Mouse (Mus musculus) intestine, embryonic 16.5 days (tissue): Measurements from ENCODE around the gene Rpusd3. TPM values are rescaled to one million over a fixed set of nuclear protein-coding genes. Genes with fewer than 3 reads are reported as not detected.

Experiments
- ATAC-seq: fragments of 200-750 bp; cut with Nextera tagmentation; 2 replicates; pipeline ENCODE4 v1.8.0; 2017; ENCODE audit warnings: moderate TSS enrichment, moderate library complexity
- H3K27ac ChIP-seq: fragments of 300-500 bp; sonication (generic); 2 replicates; pipeline ENCODE4 v1.5.1; 2014; ENCODE audit warnings: mild to moderate bottlenecking, low read length
- H3K27me3 ChIP-seq: fragments of 300-500 bp; sonication (generic); replicated peaks from 2 replicates; pipeline ENCODE4 v1.6.1; 2014; ENCODE audit warnings: low read length, control low read depth, mixed read lengths; ENCODE audit not compliant: control insufficient read depth, insufficient read depth
- H3K36me3 ChIP-seq: fragments of 300-500 bp; sonication (generic); 2 replicates; pipeline ENCODE4 v1.6.1; 2014; ENCODE audit warnings: low read length, control low read depth; ENCODE audit not compliant: control insufficient read depth, insufficient read depth
- H3K4me1 ChIP-seq: fragments of 300-500 bp; sonication (generic); 2 replicates; pipeline ENCODE4 v1.6.1; 2014; ENCODE audit warnings: low read length, control low read depth, mixed read lengths; ENCODE audit not compliant: control insufficient read depth, insufficient read depth
- H3K4me2 ChIP-seq: fragments of 300-500 bp; sonication (generic); 2 replicates; pipeline ENCODE4 v1.6.1; 2014; ENCODE audit warnings: low read depth, low read length, control low read depth
- H3K4me3 ChIP-seq: fragments of 300-500 bp; sonication (generic); 2 replicates; pipeline ENCODE4 v1.5.1; 2014; ENCODE audit warnings: mild to moderate bottlenecking, low read length
- H3K9ac ChIP-seq: fragments of 300-500 bp; sonication (generic); 2 replicates; pipeline ENCODE4 v1.6.1; 2014; ENCODE audit warnings: low read depth, low read length
- H3K9me3 ChIP-seq: fragments of 300-500 bp; sonication (generic); 2 replicates; pipeline ENCODE4 v1.6.1; 2016; ENCODE audit warnings: low read length, control low read depth; ENCODE audit not compliant: control insufficient read depth
- WGBS: fragments of 180-500 bp; shearing (Covaris S2); extraction: QIAGEN DNeasy Blood & Tissue Kit; methylation state at CpG from one replicate; pipeline ENCODE4 v1.1.7; 2014; 5-methylcytosine and 5-hydroxymethylcytosine counted together
- polyA plus RNA-seq: library from polyadenylated mRNA; unstranded; fragments of >200 nt; fragmentation: Nextera tagmentation; extraction: Ambion mirVana; gene quantifications from 2 replicates; pipeline ENCODE4 v1.2.1, GENCODE M21; 2015

Gene Rpusd3
- polyA plus RNA-seq, 1 experiment from 2014 or later = 32.4 TPM

DNA sequence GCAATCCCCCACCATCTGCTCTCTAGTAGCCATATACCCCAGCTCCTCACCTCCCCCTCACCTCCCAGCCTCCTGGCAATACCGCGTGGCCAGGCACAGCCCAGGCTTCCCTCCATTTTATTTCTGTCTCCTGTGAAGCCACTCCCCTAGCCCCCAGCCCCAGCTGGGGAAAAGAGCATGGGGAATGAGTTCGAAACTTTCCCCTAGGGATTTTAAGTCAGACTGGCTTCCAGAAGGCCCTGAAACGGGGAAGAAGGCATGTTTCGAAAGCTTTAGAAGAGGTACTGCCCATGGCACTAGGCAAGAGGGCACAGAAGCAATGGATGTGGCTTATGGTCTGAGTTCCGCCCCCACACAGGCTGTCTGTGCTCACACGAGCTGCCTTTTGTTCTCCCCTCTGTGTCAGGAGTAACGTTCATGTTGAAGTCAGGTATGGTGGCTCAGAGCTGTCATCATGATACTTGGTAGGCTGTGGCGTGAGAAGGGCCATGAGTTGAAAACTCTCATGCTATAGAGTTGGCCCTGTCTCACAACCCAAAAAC is 16.6 kb upstream of the Rpusd3 start, which contains the start of gene Cidec:
Gene Cidec, minus strand, starts transcription at position 97 of the 542 bp plus-strand sequence.
- no peaks in the 10 kb centered on the region for H3K27me3 ChIP-seq
- 0 out of 2 replicates have a peak, but pooled peaks cover 3% of the 10 kb centered on the region for H3K4me1 ChIP-seq
- H3K36me3 ChIP-seq = no peaks in the 10 kb centered on the region
- peak within 1 kb of the TSS; percentile 73 for H3K27ac ChIP-seq
- ATAC-seq = no peak
- H3K9ac ChIP-seq = peak within 1 kb of the TSS; percentile 42
- H3K4me3 ChIP-seq = no peak within 1 kb of the TSS
- H3K9me3 ChIP-seq = no peaks in the 10 kb centered on the region
- 79% methylated on average over 9 of the region's 9 CpGs for WGBS
- H3K4me2 ChIP-seq = peak within 1 kb of the TSS; percentile 20; the same call in 1 of the 2 replicates

DNA sequence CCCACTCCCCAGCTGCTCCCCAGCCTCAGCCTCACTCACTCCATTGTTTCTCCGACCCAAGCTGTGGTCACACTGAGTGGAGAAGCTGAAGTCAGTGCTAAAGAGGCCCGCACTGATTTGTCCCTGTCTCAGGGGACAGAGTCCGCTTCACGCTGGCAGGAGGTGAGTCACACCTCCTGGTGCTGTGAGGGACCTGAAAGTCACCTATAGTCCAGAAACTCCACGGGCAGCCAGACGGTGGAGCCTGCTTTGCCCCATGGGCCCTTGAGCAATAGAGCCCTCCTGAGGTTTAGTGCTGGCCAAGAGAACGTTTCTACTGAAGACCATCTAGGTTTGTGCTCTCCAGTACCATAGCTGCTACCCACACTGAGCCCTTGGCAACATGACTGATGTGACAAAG is 15.6 kb upstream of the Rpusd3 start:
- Histone ChIP-seq H3K36me3 (no peaks in the 10 kb centered on the region), H3K9ac (peak overlapping the region; percentile 42), H3K4me3 (no peak overlapping the region; the same call in 1 of the 2 replicates), H3K4me1 (0 out of 2 replicates have a peak, but pooled peaks cover 3% of the 10 kb centered on the region), H3K4me2 (peak overlapping the region; percentile 20; the same call in 1 of the 2 replicates), H3K9me3 (no peaks in the 10 kb centered on the region), H3K27me3 (no peaks in the 10 kb centered on the region), H3K27ac (peak overlapping the region; percentile 73)
- peak; percentile 94 for ATAC-seq
- WGBS = 48% methylated on average over 7 of the region's 7 CpGs

DNA sequence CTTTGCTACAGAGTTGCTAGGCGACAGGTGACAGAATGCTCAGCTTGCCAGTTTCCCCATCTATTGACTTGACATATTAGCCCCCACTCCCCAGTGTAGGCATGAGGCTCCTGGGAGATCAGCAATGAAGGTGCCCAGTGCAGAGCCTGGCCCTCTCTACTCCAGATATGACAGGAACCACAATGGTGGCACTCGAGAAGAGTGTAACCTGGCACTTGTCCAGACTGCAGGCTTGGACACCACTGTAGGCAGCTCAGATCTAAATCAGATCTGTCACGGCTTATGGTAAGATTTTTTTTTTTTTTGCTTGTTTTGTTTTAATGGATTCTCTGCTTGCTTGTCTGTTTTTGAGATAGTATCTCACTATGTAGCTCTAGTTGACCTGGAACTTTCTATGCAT is 14.5 kb upstream of the Rpusd3 start:
- WGBS = 72% methylated on average over 3 of the region's 3 CpGs

DNA sequence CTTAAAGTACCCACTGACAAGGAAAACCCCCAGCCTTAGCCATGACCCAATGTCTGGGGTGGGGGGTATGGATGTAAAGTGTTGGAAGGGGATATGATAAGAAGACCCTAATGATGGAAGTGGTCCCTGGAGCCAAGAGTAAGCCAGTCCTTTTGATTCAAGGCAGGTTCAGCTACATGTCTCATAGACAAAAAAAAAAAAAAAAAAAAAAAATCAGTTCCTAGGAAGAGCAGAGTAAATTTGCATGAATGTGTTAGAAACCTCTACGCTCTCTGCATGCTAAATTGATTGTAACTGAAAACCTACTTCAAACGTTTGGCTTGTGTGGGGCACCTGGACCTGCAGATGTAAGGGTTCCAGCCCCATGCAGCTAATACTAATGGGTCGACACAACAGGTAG is 12.7 kb upstream of the Rpusd3 start:
- no peak overlapping the region for H3K9ac ChIP-seq
- H3K27ac ChIP-seq = no peak overlapping the region
- no peak for ATAC-seq
- 0 out of 2 replicates have a peak, but pooled peaks cover 5% of the 10 kb centered on the region for H3K36me3 ChIP-seq
- H3K27me3 ChIP-seq = no peaks in the 10 kb centered on the region
- peaks cover 5% of the 10 kb centered on the region; the same call in 1 of the 2 replicates for H3K9me3 ChIP-seq
- no peak overlapping the region for H3K4me3 ChIP-seq
- H3K4me1 ChIP-seq = 0 out of 2 replicates have a peak, but pooled peaks cover 3% of the 10 kb centered on the region
- 69% methylated on average over 3 of the region's 3 CpGs for WGBS
- H3K4me2 ChIP-seq = no peak overlapping the region

More for the DNA sequence above, 14.5 kb upstream of the Rpusd3 start:
- Histone ChIP-seq H3K27ac (no peak overlapping the region), H3K9ac (no peak overlapping the region), H3K27me3 (no peaks in the 10 kb centered on the region), H3K4me3 (no peak overlapping the region), H3K9me3 (no peaks in the 10 kb centered on the region), H3K4me1 (0 out of 2 replicates have a peak, but pooled peaks cover 3% of the 10 kb centered on the region), H3K36me3 (no peaks in the 10 kb centered on the region), H3K4me2 (no peak overlapping the region)
- no peak for ATAC-seq

DNA sequence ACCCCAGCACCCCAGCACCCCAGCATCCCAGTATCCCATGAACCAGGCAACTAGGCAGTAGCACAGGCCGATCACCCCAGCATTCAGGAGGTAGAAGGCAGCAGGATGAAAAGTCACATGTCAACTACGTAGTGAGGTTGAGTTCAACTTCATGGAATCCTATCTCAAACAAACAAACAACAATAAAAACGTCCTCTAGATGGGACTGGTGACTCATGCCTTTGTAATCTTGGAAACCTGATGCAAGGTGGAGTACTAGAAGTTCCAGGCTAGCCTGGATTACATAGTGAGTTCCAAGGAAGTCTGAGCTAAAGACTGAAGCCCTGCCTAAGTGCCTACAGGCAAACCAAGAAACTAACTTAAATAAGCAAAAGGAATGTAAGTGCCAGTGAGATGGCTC is 11.7 kb upstream of the Rpusd3 start:
- Histone ChIP-seq H3K4me1 (0 out of 2 replicates have a peak, but pooled peaks cover 3% of the 10 kb centered on the region), H3K9me3 (peaks cover 5% of the 10 kb centered on the region; the same call in 1 of the 2 replicates), H3K9ac (no peak overlapping the region), H3K27ac (no peak overlapping the region), H3K4me2 (no peak overlapping the region), H3K27me3 (no peaks in the 10 kb centered on the region), H3K36me3 (0 out of 2 replicates have a peak, but pooled peaks cover 5% of the 10 kb centered on the region), H3K4me3 (no peak overlapping the region)
- WGBS = 44% methylated on average over 3 of the region's 3 CpGs
- no peak for ATAC-seq

DNA sequence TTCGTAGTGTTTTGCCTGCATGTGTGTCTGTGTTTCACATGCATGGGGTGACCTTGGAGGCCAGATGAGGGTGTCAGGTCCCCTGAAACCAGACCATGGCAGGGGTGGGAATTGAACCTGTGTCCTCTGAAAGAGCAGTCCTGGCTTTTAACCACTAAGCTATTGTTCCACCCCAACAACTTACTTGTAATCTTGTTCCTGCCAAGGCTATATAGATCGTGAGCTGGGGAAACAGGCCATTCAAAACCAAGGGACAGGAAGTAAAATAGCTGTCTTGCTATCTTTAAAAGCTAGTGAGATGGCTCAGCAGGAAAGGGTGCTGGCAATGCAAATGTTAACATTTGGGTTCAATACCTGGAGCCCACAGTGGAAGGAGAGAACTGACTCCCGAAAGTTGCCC is 10.8 kb upstream of the Rpusd3 start:
- Histone ChIP-seq H3K36me3 (0 out of 2 replicates have a peak, but pooled peaks cover 5% of the 10 kb centered on the region), H3K9ac (no peak overlapping the region), H3K4me1 (no peaks in the 10 kb centered on the region), H3K27me3 (no peaks in the 10 kb centered on the region), H3K4me2 (no peak overlapping the region), H3K27ac (no peak overlapping the region), H3K9me3 (peaks cover 5% of the 10 kb centered on the region; the same call in 1 of the 2 replicates), H3K4me3 (no peak overlapping the region)
- 69% methylated on average over 3 of the region's 3 CpGs for WGBS
- ATAC-seq = no peak

DNA sequence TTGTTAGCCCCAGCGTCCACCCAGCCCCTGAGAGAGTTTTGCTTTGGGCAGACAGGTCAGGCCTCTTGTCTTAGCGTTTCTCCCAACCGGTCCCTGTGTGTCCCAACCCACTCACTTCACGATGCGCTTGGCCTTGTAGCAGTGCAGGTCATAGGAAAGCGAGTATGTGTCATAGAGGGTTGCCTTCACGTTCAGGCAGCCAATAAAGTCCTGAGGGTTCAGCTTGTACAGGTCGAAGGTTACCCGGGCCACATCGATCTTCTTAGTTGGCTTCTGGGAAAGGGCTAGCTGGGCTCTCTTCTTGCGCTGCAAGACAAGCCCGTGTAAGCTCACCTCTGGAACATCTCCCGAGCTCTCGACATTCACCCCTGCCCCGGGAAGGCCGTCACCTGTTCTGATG is 8.9 kb upstream of the Rpusd3 start:
- peaks cover 5% of the 10 kb centered on the region; the same call in 1 of the 2 replicates for H3K9me3 ChIP-seq
- no peaks in the 10 kb centered on the region for H3K27me3 ChIP-seq
- ATAC-seq = no peak
- H3K4me1 ChIP-seq = no peaks in the 10 kb centered on the region
- no peak overlapping the region for H3K4me3 ChIP-seq
- H3K36me3 ChIP-seq = 0 out of 2 replicates have a peak, but pooled peaks cover 5% of the 10 kb centered on the region
- H3K9ac ChIP-seq = no peak overlapping the region
- H3K4me2 ChIP-seq = no peak overlapping the region
- H3K27ac ChIP-seq = no peak overlapping the region
- 89% methylated on average over 16 of the region's 16 CpGs for WGBS

DNA sequence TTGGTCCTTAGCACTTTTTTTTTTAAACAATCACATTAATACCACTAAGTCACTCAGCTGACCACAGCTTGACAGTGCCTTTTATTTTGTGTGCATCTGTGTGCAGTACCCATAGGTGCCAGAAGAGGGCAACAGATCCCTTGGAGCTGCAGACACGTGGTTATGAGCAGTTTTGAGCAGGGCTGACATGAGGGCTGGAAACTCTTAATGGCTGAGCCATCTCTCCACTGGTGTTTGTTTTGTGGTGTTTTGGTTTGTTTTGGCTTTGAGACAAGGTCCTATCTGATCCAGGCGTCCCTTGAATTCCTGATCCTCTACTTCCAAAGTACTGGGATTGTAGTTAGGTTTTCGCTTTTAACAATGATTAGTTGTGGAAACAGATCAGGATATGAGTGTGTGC is 8.3 kb upstream of the Rpusd3 start:
- Histone ChIP-seq H3K27me3 (no peaks in the 10 kb centered on the region), H3K27ac (no peak overlapping the region), H3K4me1 (no peaks in the 10 kb centered on the region), H3K9me3 (peaks cover 5% of the 10 kb centered on the region; the same call in 1 of the 2 replicates), H3K36me3 (0 out of 2 replicates have a peak, but pooled peaks cover 5% of the 10 kb centered on the region), H3K4me2 (no peak overlapping the region), H3K4me3 (no peak overlapping the region), H3K9ac (no peak overlapping the region)
- WGBS = 59% methylated on average over 3 of the region's 3 CpGs
- no peak for ATAC-seq

DNA sequence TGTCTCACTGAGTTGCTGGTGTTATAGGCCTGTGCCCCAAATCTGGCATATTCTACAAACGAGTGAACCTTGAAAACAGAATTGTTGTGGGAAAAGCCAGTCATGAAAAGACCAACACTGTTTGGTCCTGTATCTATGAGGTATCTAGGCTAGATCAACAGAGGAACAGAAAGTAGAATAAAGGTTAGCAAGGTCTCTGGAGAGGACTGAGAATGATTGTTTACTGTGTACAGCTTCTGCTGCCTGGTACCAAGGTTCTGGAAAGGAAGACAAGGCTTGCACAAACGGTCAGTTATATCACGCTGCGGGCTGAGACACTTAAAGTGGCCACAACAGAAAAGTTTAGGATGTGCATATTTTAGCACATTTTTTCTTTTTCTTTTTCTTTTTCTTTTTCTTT is 7.6 kb upstream of the Rpusd3 start:
- ATAC-seq = no peak
- Histone ChIP-seq H3K4me2 (no peak overlapping the region), H3K4me3 (no peak overlapping the region), H3K27ac (no peak overlapping the region), H3K9ac (no peak overlapping the region), H3K36me3 (0 out of 2 replicates have a peak, but pooled peaks cover 5% of the 10 kb centered on the region), H3K4me1 (no peaks in the 10 kb centered on the region), H3K9me3 (peaks cover 5% of the 10 kb centered on the region; the same call in 1 of the 2 replicates), H3K27me3 (no peaks in the 10 kb centered on the region)
- WGBS = 91% methylated on average over 4 of the region's 4 CpGs
